Comparison of ENCODE assay signal across 9 mouse cellular contexts in the genomic region with DNA sequence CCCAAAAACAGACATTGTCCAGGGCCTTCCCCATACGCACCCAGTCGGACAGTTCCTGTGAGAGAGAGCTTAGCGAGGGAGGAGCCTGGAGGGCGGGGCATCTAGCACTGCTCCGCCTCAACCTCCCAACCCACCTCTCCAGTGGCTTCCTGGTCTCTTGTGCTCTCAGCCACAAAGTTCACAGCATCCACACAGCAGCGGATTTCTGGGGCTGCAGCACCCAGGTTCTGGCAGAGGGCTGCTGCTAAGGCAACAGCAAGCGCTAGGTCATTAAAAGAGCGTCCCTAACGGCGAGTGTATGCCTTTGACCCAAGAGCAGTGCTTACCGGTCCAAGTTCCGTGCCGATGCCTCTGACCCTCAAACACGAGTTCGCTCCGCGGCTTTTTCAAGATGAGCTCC. TPM values are rescaled to one million over a fixed set of nuclear protein-coding genes. Genes with fewer than 3 reads are reported as not detected.
DNase-seq lines count a peak whose midpoint lies in the region; ATAC-seq and TF ChIP-seq lines count a peak whose summit lies in the region.
"Had no signal": no experiment of that assay in that cellular context is flagged by ENCODE, and none has a peak within 500 bp of the region (broad histone marks: within the 10 kb centered on the region; RNA-seq: fewer than 3 reads in every experiment).

No protein-coding gene starts in this region.

- H3K27ac ChIP-seq in forebrain, embryonic 14.5 days (ENCODE audit: low read depth, low read length) = no peak overlapping the region
- peak overlapping the region; percentile 69 for H3K27ac ChIP-seq in hindbrain, embryonic 10.5 days
- H3K27ac ChIP-seq in limb, embryonic 14.5 days (replicated peaks; ENCODE audit: low read depth, low read length) = no peak overlapping the region
- H3K27ac ChIP-seq in midbrain, embryonic 14.5 days (replicated peaks; ENCODE audit: low read depth, low read length) = no peak overlapping the region
- H3K27ac ChIP-seq in stomach, postnatal 0 days (replicated peaks) = peak overlapping the region; percentile 67

- peak overlapping the region; percentile 50 for H3K4me2 ChIP-seq in forebrain, embryonic 14.5 days (ENCODE audit: low read length)
- peak overlapping the region; percentile 70 for H3K4me2 ChIP-seq in limb, embryonic 14.5 days (replicated peaks; ENCODE audit: low read depth, low read length, severe bottlenecking)
- H3K4me2 ChIP-seq in midbrain, embryonic 14.5 days (ENCODE audit: low read length) = peak overlapping the region; percentile 48
- H3K4me2 ChIP-seq in stomach, postnatal 0 days (replicated peaks; ENCODE audit: low read depth) = peak overlapping the region; percentile 72

- TF ChIP-seq POLR2A in limb, embryonic 14.5 days (IDR thresholded peaks at IDR 0.05; ENCODE audit: borderline replicate concordance, extremely low read depth, insufficient read depth, insufficient read length) = 0 out of 2 replicates have a peak, but pooled peaks have one; percentile 2

- peaks cover 54% of the 10 kb centered on the region for H3K36me3 ChIP-seq in G1E (replicated peaks)
- H3K36me3 ChIP-seq in forebrain, embryonic 14.5 days (ENCODE audit: control insufficient read depth, insufficient read depth, low read length) = peaks cover 31% of the 10 kb centered on the region
- H3K36me3 ChIP-seq in hindbrain, embryonic 10.5 days = peaks cover 39% of the 10 kb centered on the region
- H3K36me3 ChIP-seq in limb, embryonic 14.5 days (ENCODE audit: control insufficient read depth, insufficient read depth, low read length) = peaks cover 31% of the 10 kb centered on the region
- peaks cover 31% of the 10 kb centered on the region for H3K36me3 ChIP-seq in midbrain, embryonic 14.5 days (ENCODE audit: control insufficient read depth, insufficient read depth, low read length)
- peaks cover 3% of the 10 kb centered on the region for H3K36me3 ChIP-seq in stomach, postnatal 0 days (ENCODE audit: control insufficient read depth, insufficient read depth, low read length)

- DNase-seq in G1E (ENCODE audit: low spot score) = peak; percentile 76
- peak; percentile 57 for DNase-seq in brain, adult 2 months (ENCODE audit: low read depth, low spot score)
- DNase-seq in forebrain, embryonic 14.5 days (ENCODE audit: low spot score) = peak; percentile 32
- peak; percentile 44 for DNase-seq in hindbrain, embryonic 10.5 days (ENCODE audit: low spot score)
- peak; percentile 69 for DNase-seq in limb, embryonic 14.5 days (ENCODE audit: low spot score)
- DNase-seq in midbrain, embryonic 14.5 days = peak; percentile 47
- peak; percentile 81 for DNase-seq in stomach, postnatal 0 days (ENCODE audit: low spot score)
- DNase-seq in layer of hippocampus, adult 8-10 months (ENCODE audit: low spot score in 2 of 2) = no peak

- ATAC-seq in G1E (ENCODE audit: extremely low read depth, insufficient number of reproducible peaks, low FRiP score, poor library complexity, severe bottlenecking) = peak; percentile 34; the same call in 1 of the 2 replicates
- ATAC-seq in forebrain, embryonic 14.5 days = no peak
- peak; percentile 69 for ATAC-seq in limb, embryonic 14.5 days (ENCODE audit: low FRiP score, low read depth)
- ATAC-seq in midbrain, embryonic 14.5 days (ENCODE audit: low FRiP score, low TSS enrichment) = no peak
- peak; percentile 87 for ATAC-seq in stomach, postnatal 0 days (ENCODE audit: low FRiP score, low TSS enrichment)

- H3K4me3 ChIP-seq in G1E (ENCODE audit: low read depth, low read length) = peak overlapping the region; percentile 62; the same call in 1 of the 2 replicates
- peak overlapping the region; percentile 15 for H3K4me3 ChIP-seq in forebrain, embryonic 14.5 days (ENCODE audit: low read depth, low read length)
- H3K4me3 ChIP-seq in hindbrain, embryonic 10.5 days = peak overlapping the region; percentile 51
- H3K4me3 ChIP-seq in limb, embryonic 14.5 days (replicated peaks; ENCODE audit: low read length) = peak overlapping the region; percentile 29
- peak overlapping the region; percentile 12; the same call in 1 of the 2 replicates for H3K4me3 ChIP-seq in midbrain, embryonic 14.5 days (replicated peaks; ENCODE audit: low read depth, low read length)
- peak overlapping the region; percentile 41 for H3K4me3 ChIP-seq in stomach, postnatal 0 days (ENCODE audit: low read depth, low read length)

- H3K4me1 ChIP-seq in G1E (ENCODE audit: insufficient read depth, low read depth, low read length) = peaks cover 13% of the 10 kb centered on the region
- H3K4me1 ChIP-seq in forebrain, embryonic 14.5 days (ENCODE audit: control insufficient read depth, insufficient read depth, low read length) = 0 out of 2 replicates have a peak, but pooled peaks cover 6% of the 10 kb centered on the region
- H3K4me1 ChIP-seq in hindbrain, embryonic 10.5 days (replicated peaks) = peaks cover 17% of the 10 kb centered on the region
- H3K4me1 ChIP-seq in limb, embryonic 14.5 days (ENCODE audit: control insufficient read depth, insufficient read depth, low read length) = peaks cover 10% of the 10 kb centered on the region; the same call in 1 of the 2 replicates
- 0 out of 2 replicates have a peak, but pooled peaks cover 5% of the 10 kb centered on the region for H3K4me1 ChIP-seq in midbrain, embryonic 14.5 days (ENCODE audit: control insufficient read depth, insufficient read depth, low read length)
- H3K4me1 ChIP-seq in stomach, postnatal 0 days (replicated peaks; ENCODE audit: control insufficient read depth, insufficient read depth) = no peaks in the 10 kb centered on the region

- peak overlapping the region; percentile 35; the same call in 1 of the 2 replicates for H3K9ac ChIP-seq in forebrain, embryonic 14.5 days (ENCODE audit: low read length)
- peak overlapping the region; percentile 38 for H3K9ac ChIP-seq in limb, embryonic 14.5 days (ENCODE audit: low read depth, low read length, severe bottlenecking)
- 0 out of 2 replicates have a peak overlapping the region, but pooled peaks have one; percentile 20 for H3K9ac ChIP-seq in midbrain, embryonic 14.5 days (replicated peaks; ENCODE audit: low read length)
- H3K9ac ChIP-seq in stomach, postnatal 0 days (ENCODE audit: low read length) = peak overlapping the region; percentile 56

- TF ChIP-seq EP300 in stomach, postnatal 0 days (optimal IDR thresholded peaks at IDR 0.05) = no peak

- no peaks in the 10 kb centered on the region for H3K9me3 ChIP-seq in G1E (replicated peaks)
- H3K9me3 ChIP-seq in forebrain, embryonic 14.5 days (replicated peaks; ENCODE audit: control insufficient read depth, low read length) = no peaks in the 10 kb centered on the region
- no peaks in the 10 kb centered on the region for H3K9me3 ChIP-seq in hindbrain, embryonic 10.5 days
- H3K9me3 ChIP-seq in limb, embryonic 14.5 days (ENCODE audit: control insufficient read depth, low read length) = no peaks in the 10 kb centered on the region
- H3K9me3 ChIP-seq in midbrain, embryonic 14.5 days (ENCODE audit: control insufficient read depth, low read length) = no peaks in the 10 kb centered on the region
- H3K9me3 ChIP-seq in stomach, postnatal 0 days (ENCODE audit: control insufficient read depth, low read length) = no peaks in the 10 kb centered on the region

- TF ChIP-seq CTCF in G1E (IDR thresholded peaks at IDR 0.05; ENCODE audit: low read depth, low read length) = no peak
- TF ChIP-seq CTCF in stomach, postnatal 0 days (IDR thresholded peaks at IDR 0.05; ENCODE audit: low read depth) = peak; percentile 31; the same call in 1 of the 2 replicates

- peaks cover 13% of the 10 kb centered on the region; the same call in 1 of the 2 replicates for H3K27me3 ChIP-seq in G1E (ENCODE audit: insufficient read depth, low read length)
- no peaks in the 10 kb centered on the region for H3K27me3 ChIP-seq in forebrain, embryonic 14.5 days (replicated peaks; ENCODE audit: control insufficient read depth, insufficient read depth, low read length)
- peaks cover 22% of the 10 kb centered on the region for H3K27me3 ChIP-seq in hindbrain, embryonic 10.5 days (ENCODE audit: insufficient read depth, poor library complexity, severe bottlenecking)
- H3K27me3 ChIP-seq in limb, embryonic 14.5 days (ENCODE audit: control insufficient read depth, insufficient read depth, low read length) = no peaks in the 10 kb centered on the region
- H3K27me3 ChIP-seq in midbrain, embryonic 14.5 days (ENCODE audit: control insufficient read depth, insufficient read depth, low read length) = no peaks in the 10 kb centered on the region
- H3K27me3 ChIP-seq in stomach, postnatal 0 days (ENCODE audit: control insufficient read depth, insufficient read depth, low read length) = no peaks in the 10 kb centered on the region

- WGBS in forebrain, embryonic 14.5 days = 3% methylated on average over 17 of the region's 17 CpGs
- 2% methylated on average over 17 of the region's 17 CpGs for WGBS in hindbrain, embryonic 10.5 days
- WGBS in limb, embryonic 14.5 days = 1% methylated on average over 17 of the region's 17 CpGs
- WGBS in midbrain, embryonic 14.5 days = 1% methylated on average over 17 of the region's 17 CpGs
- WGBS in stomach, postnatal 0 days = under 1% methylated on average over 17 of the region's 17 CpGs

RNA-seq across cellular contexts. Expression of a gene that starts 0.6 kb away (rescaled TPM):
- total RNA-seq in G1E (2014; fragmentation: Nextera tagmentation) (not detected in 2 replicates), G1E (2017) (not detected in 2 replicates)
- polyA plus RNA-seq in G1E (2012) = not detected in 2 replicates
- polyA plus RNA-seq in forebrain, embryonic 14.5 days (2014; fragmentation: Nextera tagmentation; extraction: Ambion mirVana) = not detected in 2 replicates
- not detected in 2 replicates for polyA plus RNA-seq in hindbrain, embryonic 10.5 days (2016; fragmentation: Nextera tagmentation; extraction: Ambion mirVana)
- polyA plus RNA-seq in limb, embryonic 14.5 days (2012; rRNA removed) = not detected in 2 replicates
- not detected in 2 replicates for polyA plus RNA-seq in limb, embryonic 14.5 days (2014; fragmentation: Nextera tagmentation; extraction: Ambion mirVana)
- not detected in 2 replicates for polyA plus RNA-seq in midbrain, embryonic 14.5 days (2014; fragmentation: Nextera tagmentation; extraction: Ambion mirVana)
- not detected in 2 replicates for polyA plus RNA-seq in stomach, postnatal 0 days (2015; fragmentation: Nextera tagmentation; extraction: Ambion mirVana)
- total RNA-seq in layer of hippocampus, adult 8-10 months (2022) = 1 to 10 TPM in 1 of 4 experiments, under 1 TPM in 2, not detected in 1; 0.54 to 1.1 (median 0.87) TPM

RNA-seq across cellular contexts. Expression of a gene that starts 3.9 kb away (rescaled TPM):
- total RNA-seq in G1E (2014; fragmentation: Nextera tagmentation) = not detected in 2 replicates
- not detected in 2 replicates for total RNA-seq in G1E (2017)
- not detected in 2 replicates for polyA plus RNA-seq in G1E (2012)
- polyA plus RNA-seq in forebrain, embryonic 14.5 days (2014; fragmentation: Nextera tagmentation; extraction: Ambion mirVana) = not detected in 2 replicates
- not detected in 2 replicates for polyA plus RNA-seq in hindbrain, embryonic 10.5 days (2016; fragmentation: Nextera tagmentation; extraction: Ambion mirVana)
- polyA plus RNA-seq in limb, embryonic 14.5 days (2012; rRNA removed) = 0.13 and 0.20 TPM in 2 replicates
- 0.43 TPM in 1 of 2 replicates, not detected in the other for polyA plus RNA-seq in limb, embryonic 14.5 days (2014; fragmentation: Nextera tagmentation; extraction: Ambion mirVana)
- not detected in 2 replicates for polyA plus RNA-seq in midbrain, embryonic 14.5 days (2014; fragmentation: Nextera tagmentation; extraction: Ambion mirVana)
- not detected in 2 replicates for polyA plus RNA-seq in stomach, postnatal 0 days (2015; fragmentation: Nextera tagmentation; extraction: Ambion mirVana)
- 1 to 10 TPM in 1 of 4 experiments, not detected in 3; 1.0 TPM for total RNA-seq in layer of hippocampus, adult 8-10 months (2022)

RNA-seq across cellular contexts. Expression of a gene that starts 23.8 kb away (rescaled TPM):
- total RNA-seq in G1E (2014; fragmentation: Nextera tagmentation) (1.1 and 3.1 TPM in 2 replicates), G1E (2017) (2.8 and 3.4 TPM in 2 replicates)
- polyA plus RNA-seq in G1E (2012) = 9.0 TPM in 2 replicates
- polyA plus RNA-seq in forebrain, embryonic 14.5 days (2014; fragmentation: Nextera tagmentation; extraction: Ambion mirVana) = 0.17 and 0.22 TPM in 2 replicates
- polyA plus RNA-seq in hindbrain, embryonic 10.5 days (2016; fragmentation: Nextera tagmentation; extraction: Ambion mirVana) = 0.34 and 0.80 TPM in 2 replicates
- polyA plus RNA-seq in limb, embryonic 14.5 days (2012; rRNA removed) = 0.47 and 0.69 TPM in 2 replicates
- polyA plus RNA-seq in limb, embryonic 14.5 days (2014; fragmentation: Nextera tagmentation; extraction: Ambion mirVana) = 0.48 and 0.56 TPM in 2 replicates
- polyA plus RNA-seq in midbrain, embryonic 14.5 days (2014; fragmentation: Nextera tagmentation; extraction: Ambion mirVana) = 0.37 and 0.38 TPM in 2 replicates
- 0.06 and 0.07 TPM in 2 replicates for polyA plus RNA-seq in stomach, postnatal 0 days (2015; fragmentation: Nextera tagmentation; extraction: Ambion mirVana)
- under 1 TPM in 1 of 4 experiments, not detected in 3; 0.21 TPM for total RNA-seq in layer of hippocampus, adult 8-10 months (2022)
- total RNA-seq: left cerebral cortex, postnatal 10 days had no signal

RNA-seq across cellular contexts. Expression of a gene that starts 32.0 kb away (rescaled TPM):
- total RNA-seq in G1E (2014; fragmentation: Nextera tagmentation) (63.7 and 115 TPM in 2 replicates), G1E (2017) (62.3 and 64.1 TPM in 2 replicates)
- polyA plus RNA-seq in G1E (2012) = 62.6 and 81.3 TPM in 2 replicates
- polyA plus RNA-seq in forebrain, embryonic 14.5 days (2014; fragmentation: Nextera tagmentation; extraction: Ambion mirVana) = 105 and 118 TPM in 2 replicates
- polyA plus RNA-seq in hindbrain, embryonic 10.5 days (2016; fragmentation: Nextera tagmentation; extraction: Ambion mirVana) = 90.6 and 97.1 TPM in 2 replicates
- polyA plus RNA-seq in limb, embryonic 14.5 days (2012; rRNA removed) = 96.3 and 110 TPM in 2 replicates
- polyA plus RNA-seq in limb, embryonic 14.5 days (2014; fragmentation: Nextera tagmentation; extraction: Ambion mirVana) = 109 and 119 TPM in 2 replicates
- polyA plus RNA-seq in midbrain, embryonic 14.5 days (2014; fragmentation: Nextera tagmentation; extraction: Ambion mirVana) = 95.9 and 104 TPM in 2 replicates
- 62.8 and 70.5 TPM in 2 replicates for polyA plus RNA-seq in stomach, postnatal 0 days (2015; fragmentation: Nextera tagmentation; extraction: Ambion mirVana)
- 100 to 1,000 TPM in 1 of 4 experiments, 10 to 100 TPM in 3; 84.8 to 102 (median 92.8) TPM for total RNA-seq in layer of hippocampus, adult 8-10 months (2022)

RNA-seq across cellular contexts. Expression of a gene that starts 32.2 kb away (rescaled TPM):
- total RNA-seq in G1E (2014; fragmentation: Nextera tagmentation) = 42.8 and 72.7 TPM in 2 replicates
- 125 and 144 TPM in 2 replicates for total RNA-seq in G1E (2017)
- polyA plus RNA-seq in G1E (2012) = 50.6 and 59.2 TPM in 2 replicates
- 165 and 190 TPM in 2 replicates for polyA plus RNA-seq in forebrain, embryonic 14.5 days (2014; fragmentation: Nextera tagmentation; extraction: Ambion mirVana)
- 144 and 155 TPM in 2 replicates for polyA plus RNA-seq in hindbrain, embryonic 10.5 days (2016; fragmentation: Nextera tagmentation; extraction: Ambion mirVana)
- 134 and 150 TPM in 2 replicates for polyA plus RNA-seq in limb, embryonic 14.5 days (2012; rRNA removed)
- polyA plus RNA-seq in limb, embryonic 14.5 days (2014; fragmentation: Nextera tagmentation; extraction: Ambion mirVana) = 159 and 163 TPM in 2 replicates
- 158 and 171 TPM in 2 replicates for polyA plus RNA-seq in midbrain, embryonic 14.5 days (2014; fragmentation: Nextera tagmentation; extraction: Ambion mirVana)
- polyA plus RNA-seq in stomach, postnatal 0 days (2015; fragmentation: Nextera tagmentation; extraction: Ambion mirVana) = 120 and 121 TPM in 2 replicates
- 100 to 1,000 TPM; 118 to 129 (median 122) TPM for total RNA-seq in layer of hippocampus, adult 8-10 months (2022)

Comparison
In these comparisons a context has a peak if more than half of its experiments do, and no peak if none do; other contexts are left out.
1. ATAC-seq: peak in G1E (single experiment), limb, embryonic 14.5 days (single experiment) and stomach, postnatal 0 days (single experiment); none in forebrain, embryonic 14.5 days (single experiment) and midbrain, embryonic 14.5 days (single experiment).
2. DNase-seq: peak in G1E (single experiment), brain, adult 2 months (single experiment), forebrain, embryonic 14.5 days (single experiment), hindbrain, embryonic 10.5 days (single experiment), limb, embryonic 14.5 days (single experiment), midbrain, embryonic 14.5 days (single experiment) and stomach, postnatal 0 days (single experiment); none in layer of hippocampus, adult 8-10 months (0 of 2).
3. H3K4me3 ChIP-seq: peak in every context shown above with its lines; median percentile 62 in G1E; 51 in hindbrain, embryonic 10.5 days; 41 in stomach, postnatal 0 days; 29 in limb, embryonic 14.5 days; 15 in forebrain, embryonic 14.5 days; 12 in midbrain, embryonic 14.5 days.
4. H3K27ac ChIP-seq: peak in hindbrain, embryonic 10.5 days (single experiment) and stomach, postnatal 0 days (single experiment); none in forebrain, embryonic 14.5 days (single experiment), limb, embryonic 14.5 days (single experiment) and midbrain, embryonic 14.5 days (single experiment).
5. Peak in every context shown above with its lines, with median percentiles within 50 percentile points of each other: H3K4me2 ChIP-seq and H3K9ac ChIP-seq.